Mouse (Mus musculus): ENCODE results near the gene Tk1. TPM values are rescaled to one million over a fixed set of nuclear protein-coding genes. Genes with fewer than 3 reads are reported as not detected.

The Tk1 gene
- polyA plus RNA-seq, 1 experiment: 61.6 TPM

DNA sequence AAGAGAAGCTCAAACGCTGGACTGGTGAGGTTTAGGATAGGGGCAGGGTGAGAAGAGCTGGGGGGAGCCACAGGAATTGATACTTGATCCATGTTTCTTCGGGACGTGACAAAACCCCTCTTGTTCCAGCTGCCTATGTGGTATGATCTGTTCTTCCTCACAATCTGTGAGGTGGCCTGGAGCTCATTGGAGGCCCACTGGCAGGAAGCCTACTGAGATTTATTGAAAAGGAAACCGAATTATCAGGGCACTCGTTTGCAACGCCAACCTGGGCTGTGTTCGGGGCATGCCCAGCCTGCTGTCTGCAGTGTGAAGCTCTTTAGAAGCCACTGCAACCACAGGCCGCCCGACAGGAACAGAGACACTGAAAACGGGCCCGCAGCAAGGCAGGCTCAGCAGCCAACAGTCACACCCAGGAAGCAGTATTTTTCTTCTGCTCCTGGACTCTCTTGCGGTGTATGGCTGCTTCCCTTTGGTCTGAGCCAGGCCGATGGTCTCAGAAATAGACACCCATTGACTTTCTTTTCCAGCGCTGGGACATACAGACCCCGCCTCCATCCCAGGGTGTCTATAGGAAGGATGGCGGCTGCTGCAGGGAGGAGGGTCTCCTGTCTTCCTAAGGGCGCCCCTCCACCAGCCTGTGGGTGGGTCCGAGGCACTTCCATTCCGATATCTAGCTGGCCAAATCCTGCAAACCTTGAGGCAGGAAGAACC is 22.5 kb upstream of the Tk1 start:
- Histone ChIP-seq H3K4me3 (ENCODE audit: extremely low read depth, insufficient read depth, insufficient read length) (peak overlapping the region; percentile 95), H3K27me3 (ENCODE audit: control insufficient read depth, insufficient read depth, low read length) (no peaks in the 10 kb centered on the region), H3K27ac (ENCODE audit: insufficient read depth, low read length) (peak overlapping the region; percentile 97), H3K36me3 (ENCODE audit: control insufficient read depth, insufficient read depth, low read length) (peaks cover 1% of the 10 kb centered on the region; the same call in 1 of the 2 replicates), H3K4me1 (ENCODE audit: control insufficient read depth, insufficient read depth, insufficient read length) (peaks cover 8% of the 10 kb centered on the region; the same call in 1 of the 2 replicates)
- whole genome bisulfite sequencing: 4% methylated on average over 19 of the region's 19 CpGs
- no peak for TF ChIP-seq CTCF (IDR thresholded peaks at IDR 0.05; ENCODE audit: extremely low read depth, insufficient read depth, insufficient read length, insufficient replicate concordance)
- TF ChIP-seq POLR2A (IDR thresholded peaks at IDR 0.05; ENCODE audit: low read depth, low read length): no peak; the same call in 1 of the 2 replicates
- DNase-seq (ENCODE audit: low read depth in 1 of 2, low spot score in 2 of 2): peak in 1 of 2 experiments; percentile 63

DNA sequence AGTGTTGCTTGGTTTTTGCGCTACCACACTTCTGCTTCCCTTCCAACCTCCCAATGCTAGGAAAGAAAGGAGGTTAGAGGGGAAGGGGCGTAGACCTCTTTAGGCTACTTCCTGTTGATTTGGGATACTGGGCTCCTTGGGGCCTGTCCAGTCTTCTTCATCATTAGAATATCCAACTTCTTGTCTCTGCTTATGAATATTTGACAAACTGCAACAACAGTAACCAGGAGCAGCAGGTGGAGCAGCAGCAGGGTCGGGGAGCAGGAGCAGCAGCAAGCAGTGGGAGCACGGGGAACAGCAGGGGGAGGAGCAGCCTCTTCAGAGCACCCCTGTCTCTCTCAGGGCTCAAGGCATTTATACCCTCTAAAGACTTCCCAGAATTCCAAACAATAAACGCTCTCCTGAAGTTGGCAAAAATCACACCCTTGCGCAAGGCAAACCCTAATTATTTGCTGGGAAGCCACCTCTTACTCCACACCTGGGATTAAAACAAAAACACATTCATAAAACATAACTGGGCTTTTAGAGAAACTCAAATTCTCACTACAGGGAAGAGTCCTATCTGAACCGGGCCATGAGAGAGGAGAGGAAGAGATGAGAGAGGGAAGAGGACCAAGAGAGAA is 21.8 kb upstream of the Tk1 start:
- H3K4me1 ChIP-seq (ENCODE audit: control insufficient read depth, insufficient read depth, insufficient read length): peaks cover 8% of the 10 kb centered on the region; the same call in 1 of the 2 replicates
- 73% methylated on average over 7 of the region's 7 CpGs for WGBS

DNA sequence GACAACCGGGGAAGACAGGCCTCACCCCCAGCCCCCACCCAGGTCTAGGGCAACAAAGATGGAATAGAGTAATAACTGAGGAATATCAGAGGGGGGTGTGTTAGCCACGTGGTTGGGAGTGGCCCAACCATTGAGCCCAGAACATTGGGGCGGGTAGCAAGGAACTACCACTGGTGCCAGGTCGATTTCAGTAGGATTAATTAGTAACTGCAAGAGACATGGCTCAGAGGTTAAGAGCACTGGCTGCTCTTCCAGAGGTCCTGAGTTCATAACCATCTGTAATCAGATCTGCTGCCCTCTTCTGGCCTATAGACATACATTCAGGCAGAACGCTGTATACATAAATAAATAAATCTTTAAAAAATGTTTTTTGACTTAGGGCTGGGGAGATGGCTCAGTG is 20.7 kb upstream of the Tk1 start:
- Histone ChIP-seq H3K4me3 (ENCODE audit: extremely low read depth, insufficient read depth, insufficient read length) (no peak overlapping the region), H3K27ac (ENCODE audit: insufficient read depth, low read length) (peak overlapping the region; percentile 11; the same call in 1 of the 2 replicates), H3K27me3 (ENCODE audit: control insufficient read depth, insufficient read depth, low read length) (no peaks in the 10 kb centered on the region), H3K36me3 (ENCODE audit: control insufficient read depth, insufficient read depth, low read length) (no peaks in the 10 kb centered on the region), H3K4me1 (ENCODE audit: control insufficient read depth, insufficient read depth, insufficient read length) (peaks cover 8% of the 10 kb centered on the region; the same call in 1 of the 2 replicates)
- TF ChIP-seq POLR2A (IDR thresholded peaks at IDR 0.05; ENCODE audit: low read depth, low read length): no peak
- no peak for TF ChIP-seq CTCF (IDR thresholded peaks at IDR 0.05; ENCODE audit: extremely low read depth, insufficient read depth, insufficient read length, insufficient replicate concordance)
- WGBS: 61% methylated on average over 5 of the region's 5 CpGs
- DNase-seq (ENCODE audit: low read depth in 1 of 2, low spot score in 2 of 2): no peak

More for the DNA sequence above, 21.8 kb upstream of the Tk1 start:
- Histone ChIP-seq H3K36me3 (ENCODE audit: control insufficient read depth, insufficient read depth, low read length) (peaks cover under 1% of the 10 kb centered on the region; the same call in 1 of the 2 replicates), H3K27me3 (ENCODE audit: control insufficient read depth, insufficient read depth, low read length) (no peaks in the 10 kb centered on the region), H3K4me3 (ENCODE audit: extremely low read depth, insufficient read depth, insufficient read length) (peak overlapping the region; percentile 95), H3K27ac (ENCODE audit: insufficient read depth, low read length) (peak overlapping the region; percentile 97)
- no peak for DNase-seq (ENCODE audit: low read depth in 1 of 2, low spot score in 2 of 2)
- no peak for TF ChIP-seq CTCF (IDR thresholded peaks at IDR 0.05; ENCODE audit: extremely low read depth, insufficient read depth, insufficient read length, insufficient replicate concordance)
- TF ChIP-seq POLR2A (IDR thresholded peaks at IDR 0.05; ENCODE audit: low read depth, low read length): no peak

DNA sequence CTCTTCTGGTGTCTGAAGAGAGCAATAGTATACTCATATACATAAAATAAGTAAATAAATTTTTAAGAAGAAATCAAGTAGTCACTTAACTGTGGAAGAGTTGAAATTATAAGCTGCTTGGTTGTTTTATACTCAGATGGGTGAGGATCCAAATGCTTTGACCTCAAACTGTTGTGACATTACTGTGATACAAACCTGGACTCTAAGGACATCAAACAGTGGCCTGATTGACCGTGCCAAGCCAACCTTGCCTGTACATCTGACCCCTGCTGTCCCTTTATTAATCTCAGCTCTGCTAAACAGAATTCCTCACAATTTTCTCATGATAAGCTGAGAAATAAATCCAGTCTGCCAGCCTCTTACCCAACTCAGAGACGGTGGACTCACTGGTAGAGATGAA is 19.8 kb upstream of the Tk1 start:
- Histone ChIP-seq H3K27ac (ENCODE audit: insufficient read depth, low read length) (no peak overlapping the region), H3K27me3 (ENCODE audit: control insufficient read depth, insufficient read depth, low read length) (no peaks in the 10 kb centered on the region), H3K36me3 (ENCODE audit: control insufficient read depth, insufficient read depth, low read length) (no peaks in the 10 kb centered on the region), H3K4me1 (ENCODE audit: control insufficient read depth, insufficient read depth, insufficient read length) (peaks cover 8% of the 10 kb centered on the region; the same call in 1 of the 2 replicates), H3K4me3 (ENCODE audit: extremely low read depth, insufficient read depth, insufficient read length) (no peak overlapping the region)
- DNase-seq (ENCODE audit: low read depth in 1 of 2, low spot score in 2 of 2): no peak
- TF ChIP-seq CTCF (IDR thresholded peaks at IDR 0.05; ENCODE audit: extremely low read depth, insufficient read depth, insufficient read length, insufficient replicate concordance): no peak
- TF ChIP-seq POLR2A (IDR thresholded peaks at IDR 0.05; ENCODE audit: low read depth, low read length): no peak
- 97% methylated on average over 2 of the region's 2 CpGs for WGBS

DNA sequence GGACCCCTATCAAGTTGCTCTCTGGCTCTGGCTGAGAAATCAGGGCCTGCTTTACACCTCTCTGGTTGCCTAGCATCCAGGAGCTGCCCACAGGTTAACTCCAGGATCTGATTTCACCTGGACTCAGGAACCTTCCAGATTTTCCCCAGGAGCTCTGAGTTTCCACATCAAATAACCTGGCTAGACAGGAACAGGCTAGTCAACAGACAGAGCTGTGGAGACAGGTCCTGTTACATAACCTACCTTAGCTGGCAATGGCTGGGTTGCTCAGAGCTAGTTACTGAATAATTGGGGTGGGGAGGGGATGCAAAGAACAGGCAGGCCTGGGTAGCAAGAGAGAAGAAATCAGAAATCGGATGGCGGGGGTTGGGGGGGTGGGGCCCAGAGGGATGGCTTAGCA is 19.1 kb upstream of the Tk1 start:
- Histone ChIP-seq H3K27ac (ENCODE audit: insufficient read depth, low read length) (no peak overlapping the region), H3K27me3 (ENCODE audit: control insufficient read depth, insufficient read depth, low read length) (no peaks in the 10 kb centered on the region), H3K36me3 (ENCODE audit: control insufficient read depth, insufficient read depth, low read length) (no peaks in the 10 kb centered on the region), H3K4me1 (ENCODE audit: control insufficient read depth, insufficient read depth, insufficient read length) (peaks cover 8% of the 10 kb centered on the region; the same call in 1 of the 2 replicates), H3K4me3 (ENCODE audit: extremely low read depth, insufficient read depth, insufficient read length) (no peak overlapping the region)
- DNase-seq (ENCODE audit: low read depth in 1 of 2, low spot score in 2 of 2): no peak
- TF ChIP-seq CTCF (IDR thresholded peaks at IDR 0.05; ENCODE audit: extremely low read depth, insufficient read depth, insufficient read length, insufficient replicate concordance) (no peak), POLR2A (IDR thresholded peaks at IDR 0.05; ENCODE audit: low read depth, low read length) (no peak)
- WGBS: 90% methylated on average over 2 of the region's 2 CpGs

DNA sequence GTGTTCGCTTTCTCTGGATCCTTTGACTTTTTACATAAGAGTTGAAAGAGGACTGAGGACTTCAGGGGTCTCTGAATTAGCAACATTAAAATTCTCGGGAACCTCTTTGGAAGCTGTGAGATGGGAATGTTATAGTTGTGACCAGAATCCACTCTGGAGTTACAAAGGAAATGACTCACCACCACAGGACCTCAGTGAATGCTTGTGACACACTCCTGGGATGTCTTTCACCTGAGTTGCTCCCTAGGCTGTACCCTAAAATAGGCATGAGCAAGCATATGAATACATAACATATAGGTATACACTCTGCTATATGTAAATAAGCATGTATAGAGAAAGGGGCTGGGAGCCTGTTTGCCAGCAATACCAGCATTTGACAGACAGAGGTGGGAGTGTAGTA is 17.5 kb upstream of the Tk1 start:
- 88% methylated on average over 2 of the region's 2 CpGs for WGBS
- no peak for TF ChIP-seq CTCF (IDR thresholded peaks at IDR 0.05; ENCODE audit: extremely low read depth, insufficient read depth, insufficient read length, insufficient replicate concordance)
- TF ChIP-seq POLR2A (IDR thresholded peaks at IDR 0.05; ENCODE audit: low read depth, low read length): no peak
- Histone ChIP-seq H3K27me3 (ENCODE audit: control insufficient read depth, insufficient read depth, low read length) (no peaks in the 10 kb centered on the region), H3K36me3 (ENCODE audit: control insufficient read depth, insufficient read depth, low read length) (0 out of 2 replicates have a peak, but pooled peaks cover 2% of the 10 kb centered on the region), H3K27ac (ENCODE audit: insufficient read depth, low read length) (no peak overlapping the region), H3K4me1 (ENCODE audit: control insufficient read depth, insufficient read depth, insufficient read length) (peaks cover 8% of the 10 kb centered on the region; the same call in 1 of the 2 replicates), H3K4me3 (ENCODE audit: extremely low read depth, insufficient read depth, insufficient read length) (no peak overlapping the region)
- DNase-seq (ENCODE audit: low read depth in 1 of 2, low spot score in 2 of 2): no peak
